Mouse (Mus musculus) neural tube, embryonic 14.5 days (tissue): ENCODE results near the gene Sowahd. TPM values are rescaled to one million over a fixed set of nuclear protein-coding genes. Genes with fewer than 3 reads are reported as not detected.

Experiments
- polyA plus RNA-seq: library from polyadenylated mRNA; unstranded; fragments of >200 nt; fragmentation: Nextera tagmentation; extraction: Ambion mirVana; gene quantifications from 2 replicates; pipeline ENCODE4 v1.2.1, GENCODE M21; 2014

Sowahd gene
- polyA plus RNA-seq, 1 experiment from 2014 or later = not detected

Other genes starting within 250 kb of the Sowahd start
- 129 and 134 TPM in 2 replicates for gene Ube2a, start 174.9 kb upstream of the Sowahd start, polyA plus RNA-seq
- 27.5 and 29.7 TPM in 2 replicates for gene C330007P06Rik, start 174.7 kb upstream of the Sowahd start, polyA plus RNA-seq
- gene Nkrf, start 145.9 kb upstream of the Sowahd start, polyA plus RNA-seq = 21.4 and 25.6 TPM in 2 replicates
- gene Sept6, start 57.1 kb upstream of the Sowahd start, polyA plus RNA-seq = 79.6 and 82.8 TPM in 2 replicates
- gene Rpl39, start 36.6 kb downstream of the Sowahd start, polyA plus RNA-seq = 292 and 307 TPM in 2 replicates
- 32.4 and 33.6 TPM in 2 replicates for gene Upf3b, start 61.5 kb downstream of the Sowahd start, polyA plus RNA-seq
- 31.3 and 32.7 TPM in 2 replicates for gene Nkap, start 78.0 kb downstream of the Sowahd start, polyA plus RNA-seq
- 0.29 and 0.48 TPM in 2 replicates for gene Akap14, start 120.0 kb downstream of the Sowahd start, polyA plus RNA-seq
- 681 and 844 TPM in 2 replicates for gene Ndufa1, start 142.3 kb downstream of the Sowahd start, polyA plus RNA-seq
- gene Rnf113a1, start 142.4 kb downstream of the Sowahd start, polyA plus RNA-seq = 21.8 and 27.1 TPM in 2 replicates
- gene Gm9, start 162.2 kb downstream of the Sowahd start, polyA plus RNA-seq = not detected in 2 replicates
- not detected in 2 replicates for gene Rhox1, start 173.4 kb downstream of the Sowahd start, polyA plus RNA-seq
- gene Rhox2a, start 196.1 kb downstream of the Sowahd start, polyA plus RNA-seq = not detected in 2 replicates
- gene Rhox3a, start 201.1 kb downstream of the Sowahd start, polyA plus RNA-seq = not detected in 2 replicates
- not detected in 2 replicates for gene Rhox4a, start 216.5 kb downstream of the Sowahd start, polyA plus RNA-seq